20 mouse cellular contexts compared by ENCODE assay signal in the genomic region with DNA sequence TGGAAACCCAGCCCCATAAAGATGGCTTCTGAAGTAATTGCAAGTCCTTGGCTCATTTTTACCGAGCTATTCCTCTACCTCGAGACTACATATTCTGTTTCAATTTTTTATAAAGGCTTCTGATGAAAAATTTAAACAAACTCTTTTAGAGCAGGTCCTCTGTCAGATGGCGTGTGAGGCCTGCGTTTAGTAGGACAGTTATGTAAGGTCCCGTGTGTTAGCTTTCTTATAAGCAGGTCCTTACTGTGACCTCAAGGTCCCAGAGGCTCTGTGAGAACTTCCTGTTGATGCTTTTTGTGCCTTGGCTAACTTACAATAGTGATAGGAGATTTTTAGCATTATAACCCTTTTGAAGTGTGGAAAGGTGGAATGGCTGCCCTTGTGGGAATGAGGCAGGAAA.
A peak's percentile ranks its signal among the peaks of the same experiment; 100 is the strongest.
DNase-seq lines count a peak whose midpoint lies in the region; ATAC-seq and TF ChIP-seq lines count a peak whose summit lies in the region.
"Had no signal": no experiment of that assay in that cellular context is flagged by ENCODE, and none has a peak within 500 bp of the region (broad histone marks: within the 10 kb centered on the region; RNA-seq: fewer than 3 reads in every experiment).

No protein-coding gene starts in this region.

- H3K36me3 ChIP-seq in forebrain, postnatal 0 days (ENCODE audit: insufficient read depth) = no peaks in the 10 kb centered on the region
- H3K36me3 ChIP-seq in forebrain, embryonic 10.5 days (replicated peaks) = no peaks in the 10 kb centered on the region
- no peaks in the 10 kb centered on the region for H3K36me3 ChIP-seq in midbrain, embryonic 15.5 days (replicated peaks)
- H3K36me3 ChIP-seq in midbrain, embryonic 11.5 days (ENCODE audit: control insufficient read depth, insufficient read depth, low read length) = no peaks in the 10 kb centered on the region
- H3K36me3 ChIP-seq in hindbrain, embryonic 16.5 days (ENCODE audit: control insufficient read depth, insufficient read depth, low read length) = no peaks in the 10 kb centered on the region
- H3K36me3 ChIP-seq: heart, embryonic 12.5 days; limb, embryonic 15.5 days had no signal

- no peaks in the 10 kb centered on the region for H3K9me3 ChIP-seq in forebrain, postnatal 0 days (ENCODE audit: low read length)
- no peaks in the 10 kb centered on the region for H3K9me3 ChIP-seq in forebrain, embryonic 10.5 days
- no peaks in the 10 kb centered on the region for H3K9me3 ChIP-seq in midbrain, embryonic 15.5 days
- no peaks in the 10 kb centered on the region; the same call in 1 of the 2 replicates for H3K9me3 ChIP-seq in midbrain, embryonic 11.5 days (ENCODE audit: control insufficient read depth, low read length)
- no peaks in the 10 kb centered on the region for H3K9me3 ChIP-seq in hindbrain, embryonic 16.5 days (ENCODE audit: control insufficient read depth, low read length)
- H3K9me3 ChIP-seq: heart, embryonic 12.5 days; limb, embryonic 15.5 days had no signal

- intact Hi-C loops in heart, postnatal 10 days (cut with DNase I) = loop anchor here (10.0 kb wide), 1 partner anchor 113 kb away; no protein-coding TSS in a partner anchor

- H3K27ac ChIP-seq in forebrain, postnatal 0 days (ENCODE audit: low read depth, low read length) = peak overlapping the region; percentile 75; the same call in 1 of the 2 replicates
- no peak overlapping the region for H3K27ac ChIP-seq in forebrain, embryonic 10.5 days
- H3K27ac ChIP-seq in midbrain, embryonic 15.5 days = peak overlapping the region; percentile 44
- no peak overlapping the region for H3K27ac ChIP-seq in midbrain, embryonic 11.5 days (ENCODE audit: low read depth, low read length)
- H3K27ac ChIP-seq in hindbrain, embryonic 16.5 days (ENCODE audit: low read depth, low read length) = 0 out of 2 replicates have a peak overlapping the region, but pooled peaks have one; percentile 29

- 70% methylated on average over 5 of the region's 5 CpGs for whole genome bisulfite sequencing in forebrain, postnatal 0 days
- WGBS in forebrain, embryonic 10.5 days = 87% methylated on average over 5 of the region's 5 CpGs
- WGBS in midbrain, embryonic 15.5 days = 74% methylated on average over 5 of the region's 5 CpGs
- whole genome bisulfite sequencing in midbrain, embryonic 11.5 days = 82% methylated on average over 5 of the region's 5 CpGs
- WGBS in hindbrain, embryonic 16.5 days = 70% methylated on average over 5 of the region's 5 CpGs

- peaks cover 11% of the 10 kb centered on the region for H3K4me1 ChIP-seq in forebrain, postnatal 0 days (ENCODE audit: insufficient read depth)
- peaks cover 8% of the 10 kb centered on the region for H3K4me1 ChIP-seq in forebrain, embryonic 10.5 days
- peaks cover 27% of the 10 kb centered on the region for H3K4me1 ChIP-seq in midbrain, embryonic 15.5 days
- H3K4me1 ChIP-seq in midbrain, embryonic 11.5 days (ENCODE audit: control insufficient read depth, insufficient read depth, low read length) = no peaks in the 10 kb centered on the region
- peaks cover 29% of the 10 kb centered on the region for H3K4me1 ChIP-seq in hindbrain, embryonic 16.5 days (ENCODE audit: control insufficient read depth, insufficient read depth, low read depth, low read length)

- no peak overlapping the region for H3K4me3 ChIP-seq in forebrain, postnatal 0 days (ENCODE audit: low read depth, low read length)
- no peak overlapping the region for H3K4me3 ChIP-seq in forebrain, embryonic 10.5 days
- no peak overlapping the region for H3K4me3 ChIP-seq in midbrain, embryonic 15.5 days
- H3K4me3 ChIP-seq in midbrain, embryonic 11.5 days (ENCODE audit: low read depth, low read length) = no peak overlapping the region
- H3K4me3 ChIP-seq in hindbrain, embryonic 16.5 days (ENCODE audit: low read length) = no peak overlapping the region
- H3K4me3 ChIP-seq: erythroblast, embryonic 14.5 days; heart, embryonic 12.5 days; limb, embryonic 15.5 days; myocyte had no signal

- no peak overlapping the region for H3K4me2 ChIP-seq in forebrain, postnatal 0 days (ENCODE audit: low read depth)
- H3K4me2 ChIP-seq in midbrain, embryonic 15.5 days = no peak overlapping the region
- H3K4me2 ChIP-seq in midbrain, embryonic 11.5 days = no peak overlapping the region
- no peak overlapping the region for H3K4me2 ChIP-seq in hindbrain, embryonic 16.5 days (ENCODE audit: low read length)
- H3K4me2 ChIP-seq: heart, embryonic 12.5 days; limb, embryonic 15.5 days had no signal

- TF ChIP-seq CTCF in forebrain, postnatal 0 days (IDR thresholded peaks at IDR 0.05; ENCODE audit: low read depth) = no peak

- H3K27me3 ChIP-seq in forebrain, postnatal 0 days (ENCODE audit: insufficient read depth, low read length) = no peaks in the 10 kb centered on the region
- H3K27me3 ChIP-seq in forebrain, embryonic 10.5 days (ENCODE audit: poor library complexity, severe bottlenecking) = no peaks in the 10 kb centered on the region
- no peaks in the 10 kb centered on the region for H3K27me3 ChIP-seq in midbrain, embryonic 15.5 days (replicated peaks)
- H3K27me3 ChIP-seq in midbrain, embryonic 11.5 days (ENCODE audit: control insufficient read depth, insufficient read depth, low read length) = no peaks in the 10 kb centered on the region
- no peaks in the 10 kb centered on the region for H3K27me3 ChIP-seq in hindbrain, embryonic 16.5 days (replicated peaks; ENCODE audit: control insufficient read depth, insufficient read depth, low read length)
- H3K27me3 ChIP-seq: heart, embryonic 12.5 days; limb, embryonic 15.5 days; Patski had no signal

- ATAC-seq in forebrain, postnatal 0 days = no peak
- no peak for ATAC-seq in midbrain, embryonic 15.5 days (replicated peaks)
- ATAC-seq in midbrain, embryonic 11.5 days (ENCODE audit: low FRiP score) = no peak
- no peak for ATAC-seq in hindbrain, embryonic 16.5 days
- ATAC-seq: activated CD4-positive, CD25-positive, alpha-beta regulatory T cell, adult 4 months; intestine, postnatal 0 days; Patski had no signal

- H3K9ac ChIP-seq in forebrain, postnatal 0 days = no peak overlapping the region
- no peak overlapping the region for H3K9ac ChIP-seq in midbrain, embryonic 15.5 days
- no peak overlapping the region for H3K9ac ChIP-seq in midbrain, embryonic 11.5 days (ENCODE audit: low read length)
- H3K9ac ChIP-seq in hindbrain, embryonic 16.5 days (ENCODE audit: low read depth, low read length) = no peak overlapping the region
- H3K9ac ChIP-seq: heart, embryonic 12.5 days; limb, embryonic 15.5 days had no signal

- no peak for DNase-seq in forebrain, postnatal 0 days
- DNase-seq in forebrain, embryonic 10.5 days (ENCODE audit: extremely low spot score, low spot score) = no peak
- DNase-seq in midbrain, embryonic 11.5 days (ENCODE audit: low spot score, missing footprints) = no peak
- no peak for DNase-seq in embryo, embryonic 11 days
- no peak for DNase-seq in heart, postnatal 10 days
- DNase-seq: adrenal gland, postnatal 14 days; heart, postnatal 36 days; kidney, postnatal 14 days; layer of hippocampus, adult 9-11 months; lung, postnatal 14 days; right cerebral cortex, postnatal 14 days had no signal

Comparison
In these comparisons a context has a peak if more than half of its experiments do, and no peak if none do; other contexts are left out.
1. H3K27ac ChIP-seq: peak in forebrain, postnatal 0 days (single experiment), midbrain, embryonic 15.5 days (single experiment) and hindbrain, embryonic 16.5 days (single experiment); none in forebrain, embryonic 10.5 days (single experiment) and midbrain, embryonic 11.5 days (single experiment).